Mouse (Mus musculus): Measurements from ENCODE around the gene Cyp20a1. TPM values are rescaled to one million over a fixed set of nuclear protein-coding genes. Genes with fewer than 3 reads are reported as not detected.

Cyp20a1 gene
- total RNA-seq (2015) (19.2 and 20.3 TPM in 2 replicates), total RNA-seq (2017) (20.4 and 25.7 TPM in 2 replicates)

GRCm38 (mm10) chr1:60342808-60343629 is at the start of gene Cyp20a1:
TSS of gene Cyp20a1 (plus strand) at chr1:60343323.
- ATAC-seq (ENCODE audit: poor library complexity, severe bottlenecking): peak; percentile 98

DNA sequence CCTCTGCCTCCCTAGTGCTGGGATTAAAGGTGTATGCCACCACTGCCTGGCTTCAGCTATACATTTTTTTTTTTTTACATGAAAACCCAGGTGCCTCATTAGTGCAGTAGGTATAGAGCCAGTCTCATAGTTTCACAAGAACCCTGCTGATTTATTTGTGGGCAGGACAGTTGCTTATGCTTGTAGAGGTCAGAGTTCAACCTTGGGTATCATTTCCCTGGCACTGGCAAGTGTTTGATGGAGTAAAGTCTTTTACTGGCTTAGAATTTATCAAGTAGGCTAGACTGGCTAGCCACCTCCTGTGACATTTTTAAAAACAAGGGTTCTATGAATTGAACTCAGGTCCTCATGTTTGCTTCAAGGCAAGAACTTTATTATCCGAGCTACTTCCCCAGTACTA is 49.2 kb upstream of the Cyp20a1 start:
- no peak for ATAC-seq (ENCODE audit: poor library complexity, severe bottlenecking)

DNA sequence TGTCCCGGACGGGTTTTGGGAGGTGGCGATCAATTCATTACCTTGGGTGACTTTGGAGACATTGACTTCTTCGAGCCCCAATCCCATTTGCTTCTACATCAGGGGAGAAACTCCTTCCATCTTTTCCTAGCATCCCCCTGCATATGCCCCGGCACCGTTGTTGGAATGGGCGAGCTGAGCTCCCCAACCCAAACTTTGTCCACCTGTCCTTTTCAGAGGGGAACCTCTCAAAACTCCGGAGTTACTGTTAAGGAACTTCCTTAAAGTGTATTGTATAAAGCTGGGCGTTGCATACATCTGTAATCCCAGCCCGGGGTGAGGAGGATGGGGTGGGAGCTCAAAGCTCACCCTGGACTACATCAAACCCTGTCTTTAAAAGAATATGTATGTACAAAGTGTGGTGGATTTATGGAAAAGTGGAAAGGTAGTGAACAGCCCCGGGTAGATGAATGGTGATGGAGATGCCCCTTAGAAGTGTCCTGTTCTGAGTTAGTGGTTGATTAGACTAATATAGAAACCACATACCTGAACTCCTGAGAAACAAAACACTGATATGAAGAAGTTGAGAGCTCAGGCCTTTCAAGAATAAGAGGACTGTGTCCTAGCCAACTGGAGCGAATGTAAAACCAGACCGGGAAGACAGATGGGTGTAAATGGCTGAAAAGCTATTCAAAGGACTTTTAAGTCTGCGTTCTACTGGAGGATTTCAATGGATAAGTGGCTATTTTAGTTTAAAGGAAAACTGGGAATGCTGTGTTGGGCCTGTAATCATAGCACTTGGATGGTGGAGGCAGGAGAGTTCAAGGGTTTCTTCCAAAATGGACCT is 720 bp downstream of the Cyp20a1 start:
- ATAC-seq (ENCODE audit: poor library complexity, severe bottlenecking): peak; percentile 22; the same call in 1 of the 2 replicates

GRCm38 (mm10) chr1:60344670-60345069 is 1.5 kb downstream of the Cyp20a1 start:
- ATAC-seq (ENCODE audit: poor library complexity, severe bottlenecking): no peak

GRCm38 (mm10) chr1:60345712-60346111 is 2.6 kb downstream of the Cyp20a1 start:
- no peak for ATAC-seq (ENCODE audit: poor library complexity, severe bottlenecking)

GRCm38 (mm10) chr1:60352786-60353185 is 9.7 kb downstream of the Cyp20a1 start:
- ATAC-seq (ENCODE audit: poor library complexity, severe bottlenecking): no peak

- ATAC-seq (ENCODE audit: poor library complexity, severe bottlenecking): no peak
These were observed 18.5 kb downstream of the Cyp20a1 start for GRCm38 (mm10) chr1:60361626-60362025.

DNA sequence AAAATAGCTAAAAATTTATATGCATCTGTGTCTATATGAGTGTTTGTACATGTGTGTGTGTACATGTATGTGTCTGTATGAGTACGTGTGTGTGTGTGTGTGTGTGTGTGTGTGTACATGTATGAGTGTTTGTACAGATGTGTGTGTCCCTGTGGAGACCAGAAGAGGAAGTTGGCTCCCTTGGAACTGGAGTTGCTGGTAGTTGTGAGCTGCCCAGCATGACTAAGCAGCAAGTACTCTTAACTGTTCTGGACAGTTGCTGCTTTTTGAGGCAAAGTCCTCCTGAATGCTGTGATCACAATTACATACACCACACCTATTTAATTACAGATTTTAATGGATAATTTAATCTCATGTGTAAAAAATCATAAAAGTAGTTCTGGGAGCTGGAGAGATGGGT is 33.4 kb downstream of the Cyp20a1 start:
- no peak for ATAC-seq (ENCODE audit: poor library complexity, severe bottlenecking)

DNA sequence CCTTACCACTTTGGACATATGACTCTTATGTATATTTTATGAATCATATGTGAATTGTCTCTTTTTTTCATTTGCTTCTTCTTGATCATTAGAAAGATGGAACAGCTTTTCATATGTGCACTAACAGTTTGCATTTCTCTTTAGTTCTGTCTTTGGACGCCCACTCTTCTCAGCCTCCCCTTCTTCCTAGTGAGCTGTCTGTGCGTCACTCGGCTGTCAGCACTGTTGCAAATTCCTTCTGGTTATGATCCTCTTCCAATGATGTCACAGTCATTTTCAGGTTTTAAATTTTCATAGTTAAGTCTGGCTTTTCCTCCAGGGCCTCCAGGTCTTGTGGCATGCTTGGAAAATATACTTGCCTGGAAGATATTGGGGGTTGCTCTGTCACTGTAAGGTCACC is 38.8 kb downstream of the Cyp20a1 start:
- no peak for ATAC-seq (ENCODE audit: poor library complexity, severe bottlenecking)

DNA sequence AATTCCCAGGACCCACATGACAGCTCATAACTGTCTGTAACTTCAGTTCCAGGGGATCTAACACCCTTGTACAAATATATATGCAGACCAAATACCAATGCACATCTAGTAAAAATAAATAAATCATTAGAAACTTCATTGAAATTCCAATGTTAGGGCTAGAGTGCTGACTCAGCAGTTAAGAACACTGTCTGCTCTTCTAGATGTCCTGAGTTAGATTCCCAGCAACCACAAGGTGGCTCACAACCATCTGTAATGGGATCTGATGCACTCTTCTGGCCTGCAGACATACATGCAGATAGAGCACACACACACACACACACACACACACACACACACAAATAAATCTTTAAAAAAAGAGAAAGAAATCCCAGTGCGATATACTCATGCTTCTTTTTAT is 61.7 kb downstream of the Cyp20a1 start:
- no peak for ATAC-seq (ENCODE audit: poor library complexity, severe bottlenecking)

- ATAC-seq (ENCODE audit: poor library complexity, severe bottlenecking): peak; percentile 23
These were observed 65.5 kb downstream of the Cyp20a1 start for GRCm38 (mm10) chr1:60408501-60409167.

DNA sequence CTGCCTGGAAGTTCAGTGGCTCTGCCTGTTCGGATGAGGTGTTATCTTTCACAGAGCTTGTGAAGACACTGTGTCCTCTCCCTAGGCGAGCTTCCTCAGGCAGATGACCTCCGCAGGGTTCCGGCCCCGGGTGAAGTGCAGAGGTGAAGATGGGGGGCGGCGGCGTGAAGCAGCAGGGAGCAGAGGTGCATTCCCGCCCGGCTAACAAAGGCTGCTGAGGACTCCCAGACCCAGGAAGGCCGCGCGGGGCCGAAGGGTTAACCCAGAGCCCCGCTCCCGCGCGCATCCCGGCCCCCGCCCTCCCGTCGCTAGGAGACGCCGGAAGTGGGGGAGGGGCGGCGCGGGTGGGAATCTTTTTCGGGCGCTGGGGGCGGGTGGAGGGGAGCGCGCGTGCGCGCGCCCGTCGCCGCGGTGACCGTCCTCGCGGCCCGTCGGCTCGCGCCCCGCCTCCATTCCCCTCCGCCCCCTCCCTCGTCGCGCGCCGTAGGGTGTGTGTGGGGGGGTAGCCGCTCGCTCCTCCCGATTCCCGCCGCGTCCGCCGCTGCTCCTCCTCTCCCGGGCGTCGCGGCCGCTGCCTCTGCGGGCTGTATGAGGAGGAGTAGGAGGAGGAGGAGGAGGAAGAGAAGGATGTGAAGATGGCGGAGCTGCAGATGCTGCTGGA is 66.2 kb downstream of the Cyp20a1 start, which contains the start of gene Abi2:
Gene Abi2, plus strand, starts transcription at position 452 of the 661 bp plus-strand sequence.
- peak; percentile 93 for ATAC-seq (ENCODE audit: poor library complexity, severe bottlenecking)

- ATAC-seq (ENCODE audit: poor library complexity, severe bottlenecking): peak; percentile 39
These were observed 67.0 kb downstream of the Cyp20a1 start for GRCm38 (mm10) chr1:60409928-60410817.

GRCm38 (mm10) chr1:60416724-60417123 is 73.6 kb downstream of the Cyp20a1 start:
- ATAC-seq (ENCODE audit: poor library complexity, severe bottlenecking): no peak

GRCm38 (mm10) chr1:60423882-60424281 is 80.8 kb downstream of the Cyp20a1 start:
- no peak for ATAC-seq (ENCODE audit: poor library complexity, severe bottlenecking)

GRCm38 (mm10) chr1:60428341-60428740 is 85.2 kb downstream of the Cyp20a1 start:
- no peak for ATAC-seq (ENCODE audit: poor library complexity, severe bottlenecking)

GRCm38 (mm10) chr1:60428932-60429331 is 85.8 kb downstream of the Cyp20a1 start:
- ATAC-seq (ENCODE audit: poor library complexity, severe bottlenecking): peak; percentile 84

- no peak for ATAC-seq (ENCODE audit: poor library complexity, severe bottlenecking)
These were observed 88.4 kb downstream of the Cyp20a1 start for GRCm38 (mm10) chr1:60431531-60431930.

DNA sequence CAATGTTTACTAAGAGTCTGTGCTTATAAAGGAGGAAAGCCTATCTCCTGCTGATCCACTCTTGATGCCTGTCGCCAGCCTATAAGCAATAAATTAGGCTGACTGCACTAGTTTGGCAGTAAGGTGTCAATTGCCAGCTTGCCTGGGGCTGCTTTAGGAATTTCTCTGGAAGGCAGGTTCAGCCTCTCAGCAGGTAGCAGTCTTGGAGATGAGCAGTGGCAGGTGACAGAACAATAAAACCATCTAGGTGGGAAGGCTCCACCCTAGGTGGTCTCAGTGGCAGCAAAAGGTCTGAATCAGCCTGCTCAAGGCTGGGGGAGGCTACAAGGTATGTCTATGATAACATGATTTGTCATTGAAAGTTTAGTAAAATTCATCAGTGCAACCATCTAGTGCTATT is 89.4 kb downstream of the Cyp20a1 start:
- ATAC-seq (ENCODE audit: poor library complexity, severe bottlenecking): no peak

Data from megakaryocyte, adult 5-6 weeks (primary cell).